Mouse (Mus musculus): ENCODE measurements around the gene Trim9.

The Trim9 gene

GRCm38 (mm10) chr12:70208214-70208613 is 139.2 kb downstream of the Trim9 start:
- DNase-seq: no peak

- DNase-seq: no peak
Measured at GRCm38 (mm10) chr12:70204433-70204832, 143.0 kb downstream of the Trim9 start.

- no peak for DNase-seq
Measured at GRCm38 (mm10) chr12:70201926-70202529, 145.4 kb downstream of the Trim9 start.

- no peak for DNase-seq
Measured at GRCm38 (mm10) chr12:70196341-70196740, 151.1 kb downstream of the Trim9 start.

- no peak for DNase-seq
Measured at GRCm38 (mm10) chr12:70195426-70195825, 152.0 kb downstream of the Trim9 start.
